ENCODE assay signal across 16 mouse cellular contexts in the genomic region with DNA sequence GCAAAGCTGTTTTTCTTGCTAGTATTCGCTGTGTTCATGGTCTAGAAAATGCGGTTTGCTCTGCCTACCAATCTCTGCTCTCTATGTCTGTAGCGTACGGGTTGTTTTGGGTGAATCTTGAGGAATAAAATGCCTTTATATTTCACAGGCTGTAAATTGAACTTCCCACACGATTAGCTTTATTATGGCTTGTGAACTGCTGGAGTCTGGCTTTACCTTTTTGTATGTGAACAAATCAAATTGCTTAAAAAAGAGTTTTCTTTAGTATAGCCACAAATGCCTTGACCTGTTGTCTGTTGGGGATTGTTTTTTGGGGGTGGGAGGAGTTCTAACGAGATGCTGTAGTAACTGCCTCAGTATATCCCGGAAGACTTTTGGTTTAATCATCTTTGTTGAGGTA. TPM values are rescaled to one million over a fixed set of nuclear protein-coding genes. Genes with fewer than 3 reads are reported as not detected.
A peak's percentile ranks its signal among the peaks of the same experiment; 100 is the strongest.
DNase-seq lines count a peak whose midpoint lies in the region; ATAC-seq lines count a peak whose summit lies in the region.
"Had no signal": no experiment of that assay in that cellular context is flagged by ENCODE, and none has a peak within 500 bp of the region (broad histone marks: within the 10 kb centered on the region; RNA-seq: fewer than 3 reads in every experiment).

No protein-coding gene starts in this region.

- peak overlapping the region; percentile 85 for H3K27ac ChIP-seq in forebrain, embryonic 10.5 days
- H3K27ac ChIP-seq in hindbrain, embryonic 15.5 days (replicated peaks): peak overlapping the region; percentile 91
- H3K27ac ChIP-seq in neural tube, embryonic 12.5 days: no peak overlapping the region
- H3K27ac ChIP-seq: heart, embryonic 15.5 days; limb, embryonic 12.5 days had no signal

- peak overlapping the region; percentile 58 for H3K4me3 ChIP-seq in forebrain, embryonic 10.5 days
- H3K4me3 ChIP-seq in hindbrain, embryonic 15.5 days: peak overlapping the region; percentile 80
- H3K4me3 ChIP-seq in neural tube, embryonic 12.5 days: peak overlapping the region; percentile 72

- peak; percentile 38 for DNase-seq in embryo, embryonic 10.5 days (ENCODE audit: low spot score)
- no peak for DNase-seq in embryo, embryonic 10 days (ENCODE audit: low spot score)
- DNase-seq in forebrain, embryonic 10.5 days (ENCODE audit: extremely low spot score, low spot score): no peak
- DNase-seq in heart, adult 11 months: no peak
- no peak for DNase-seq in layer of hippocampus, postnatal 36 days
- DNase-seq in adrenal gland, adult 2 months: no peak
- DNase-seq: gastrocnemius, postnatal 10 days; kidney, adult 8-10 months; layer of hippocampus, adult 9-11 months; lung, embryonic 14.5 days; right cerebral cortex, adult 18-20 months had no signal

- H3K4me2 ChIP-seq in hindbrain, embryonic 15.5 days: peak overlapping the region; percentile 87
- H3K4me2 ChIP-seq in neural tube, embryonic 12.5 days (replicated peaks): peak overlapping the region; percentile 89

- H3K4me1 ChIP-seq in forebrain, embryonic 10.5 days: peaks cover 61% of the 10 kb centered on the region
- peaks cover 41% of the 10 kb centered on the region for H3K4me1 ChIP-seq in hindbrain, embryonic 15.5 days (replicated peaks)
- H3K4me1 ChIP-seq in neural tube, embryonic 12.5 days: peaks cover 37% of the 10 kb centered on the region

- no peak for ATAC-seq in hindbrain, embryonic 15.5 days (ENCODE audit: low FRiP score, low read depth)
- ATAC-seq in neural tube, embryonic 12.5 days (ENCODE audit: low FRiP score, low read depth): no peak

- H3K9ac ChIP-seq in hindbrain, embryonic 15.5 days: peak overlapping the region; percentile 76
- peak overlapping the region; percentile 89; the same call in 1 of the 2 replicates for H3K9ac ChIP-seq in neural tube, embryonic 12.5 days
- H3K9ac ChIP-seq: heart, embryonic 15.5 days; limb, embryonic 12.5 days; lung, embryonic 14.5 days had no signal

- peaks cover 99% of the 10 kb centered on the region for H3K27me3 ChIP-seq in forebrain, embryonic 10.5 days (ENCODE audit: poor library complexity, severe bottlenecking)
- H3K27me3 ChIP-seq in hindbrain, embryonic 15.5 days: peaks cover 31% of the 10 kb centered on the region
- peaks cover 61% of the 10 kb centered on the region for H3K27me3 ChIP-seq in neural tube, embryonic 12.5 days (replicated peaks)

- no peaks in the 10 kb centered on the region for H3K36me3 ChIP-seq in forebrain, embryonic 10.5 days (replicated peaks)
- no peaks in the 10 kb centered on the region for H3K36me3 ChIP-seq in hindbrain, embryonic 15.5 days
- H3K36me3 ChIP-seq in neural tube, embryonic 12.5 days: no peaks in the 10 kb centered on the region
- H3K36me3 ChIP-seq: G1E; heart, embryonic 15.5 days; limb, embryonic 12.5 days had no signal

- H3K9me3 ChIP-seq in forebrain, embryonic 10.5 days: no peaks in the 10 kb centered on the region
- no peaks in the 10 kb centered on the region for H3K9me3 ChIP-seq in hindbrain, embryonic 15.5 days
- no peaks in the 10 kb centered on the region for H3K9me3 ChIP-seq in neural tube, embryonic 12.5 days
- H3K9me3 ChIP-seq: heart, embryonic 15.5 days; limb, embryonic 12.5 days had no signal

- WGBS in forebrain, embryonic 10.5 days: 11% methylated on average over 7 of the region's 7 CpGs
- WGBS in hindbrain, embryonic 15.5 days: 7% methylated on average over 7 of the region's 7 CpGs
- 6% methylated on average over 7 of the region's 7 CpGs for WGBS in neural tube, embryonic 12.5 days

RNA-seq across cellular contexts. Expression of gene Insm1, which starts 2.4 kb away (rescaled TPM):
- 1.6 and 1.8 TPM in 2 replicates for polyA plus RNA-seq in forebrain, embryonic 10.5 days (2016; fragmentation: Nextera tagmentation; extraction: Ambion mirVana)
- 3.8 and 5.1 TPM in 2 replicates for polyA plus RNA-seq in hindbrain, embryonic 15.5 days (2015; fragmentation: Nextera tagmentation; extraction: Ambion mirVana)
- polyA plus RNA-seq in neural tube, embryonic 12.5 days (2016; fragmentation: Nextera tagmentation; extraction: Ambion mirVana): 8.4 and 9.3 TPM in 2 replicates
- 1 to 10 TPM; 7.1 to 7.7 TPM for total RNA-seq in layer of hippocampus, postnatal 36 days (2021)
- total RNA-seq in adrenal gland, adult 2 months (2021): 1 to 10 TPM; 3.7 to 10.0 TPM
- polyA plus RNA-seq in adrenal gland, adult 2 months (2012; rRNA removed): 11.8 and 23.1 TPM in 2 replicates
- total RNA-seq: gastrocnemius, postnatal 10 days had no signal
- polyA plus RNA-seq: G1E; heart, embryonic 15.5 days; limb, embryonic 12.5 days had no signal
